Mouse (Mus musculus) megakaryocyte, embryonic 14.5 days (primary cell): ENCODE data around the gene Gpr88.

ENCODE experiments used
- FLI1 ChIP-seq: IDR thresholded peaks from 2 replicates; pipeline ENCODE4 v1.6.1; 2012; ENCODE audit warnings: low read length, inconsistent platforms, mixed read lengths
- GATA1 ChIP-seq: IDR thresholded peaks from 3 replicates; pipeline ENCODE4 v1.6.1; 2012; ENCODE audit warnings: mixed read lengths, low read length, inconsistent platforms, borderline replicate concordance

DNA sequence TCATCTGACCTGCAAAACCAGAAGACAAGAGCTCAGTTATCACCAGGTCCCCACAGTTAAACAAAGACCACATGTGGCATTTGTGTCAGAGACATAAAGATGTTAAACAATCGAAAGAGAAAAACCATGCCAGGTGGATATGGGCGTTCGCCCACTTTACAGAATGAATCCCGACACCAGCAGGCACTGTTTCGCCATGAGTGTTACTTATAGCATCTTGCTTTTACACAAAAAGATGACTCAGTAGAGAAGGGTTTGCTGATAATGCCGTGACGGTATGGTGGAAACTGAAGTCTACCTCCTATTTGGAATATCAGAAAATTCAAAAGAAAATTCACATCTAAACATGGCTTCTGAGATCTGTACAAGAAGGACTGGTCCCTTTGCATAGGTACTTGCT lies 43.9 kb upstream of the Gpr88 start:
- TF ChIP-seq GATA1: no peak
- no peak for TF ChIP-seq FLI1
